Mouse (Mus musculus): ENCODE results near the gene Fam71e1. TPM values are rescaled to one million over a fixed set of nuclear protein-coding genes. Genes with fewer than 3 reads are reported as not detected.
A peak's percentile ranks its signal among the peaks of the same experiment; 100 is the strongest.

Gene Fam71e1
- total RNA-seq, 2 experiments from 2014 or later: 0.75 TPM; not detected in 1

- no peak for ATAC-seq (replicated peaks; ENCODE audit: low FRiP score, low TSS enrichment, poor library complexity, severe bottlenecking)
Observed at GRCm38 (mm10) chr7:44470696-44471612, 25.4 kb upstream of the Fam71e1 start.

GRCm38 (mm10) chr7:44471880-44472557 is 24.4 kb upstream of the Fam71e1 start:
- no peak for ATAC-seq (replicated peaks; ENCODE audit: low FRiP score, low TSS enrichment, poor library complexity, severe bottlenecking)

- ATAC-seq (replicated peaks; ENCODE audit: low FRiP score, low TSS enrichment, poor library complexity, severe bottlenecking): no peak
Observed at GRCm38 (mm10) chr7:44472558-44472885, 23.9 kb upstream of the Fam71e1 start.

GRCm38 (mm10) chr7:44472961-44473646 is 23.3 kb upstream of the Fam71e1 start:
- ATAC-seq (replicated peaks; ENCODE audit: low FRiP score, low TSS enrichment, poor library complexity, severe bottlenecking): no peak

- ATAC-seq (replicated peaks; ENCODE audit: low FRiP score, low TSS enrichment, poor library complexity, severe bottlenecking): no peak
Observed at GRCm38 (mm10) chr7:44474419-44474818, 22.0 kb upstream of the Fam71e1 start.

- no peak for ATAC-seq (replicated peaks; ENCODE audit: low FRiP score, low TSS enrichment, poor library complexity, severe bottlenecking)
Observed at GRCm38 (mm10) chr7:44475046-44475614, 21.3 kb upstream of the Fam71e1 start.

- peak; percentile 80 for ATAC-seq (replicated peaks; ENCODE audit: low FRiP score, low TSS enrichment, poor library complexity, severe bottlenecking)
Observed at GRCm38 (mm10) chr7:44482836-44483435, 13.4 kb upstream of the Fam71e1 start.

GRCm38 (mm10) chr7:44484109-44484508 is 12.3 kb upstream of the Fam71e1 start:
- no peak for ATAC-seq (replicated peaks; ENCODE audit: low FRiP score, low TSS enrichment, poor library complexity, severe bottlenecking)

- ATAC-seq (replicated peaks; ENCODE audit: low FRiP score, low TSS enrichment, poor library complexity, severe bottlenecking): peak; percentile 64; the same call in 1 of the 2 replicates
Observed at GRCm38 (mm10) chr7:44484841-44485571, 11.4 kb upstream of the Fam71e1 start.

- ATAC-seq (replicated peaks; ENCODE audit: low FRiP score, low TSS enrichment, poor library complexity, severe bottlenecking): no peak
Observed at GRCm38 (mm10) chr7:44485572-44486195, 10.7 kb upstream of the Fam71e1 start.

GRCm38 (mm10) chr7:44486927-44487575 is 9.3 kb upstream of the Fam71e1 start:
- no peak for ATAC-seq (replicated peaks; ENCODE audit: low FRiP score, low TSS enrichment, poor library complexity, severe bottlenecking)

- no peak for ATAC-seq (replicated peaks; ENCODE audit: low FRiP score, low TSS enrichment, poor library complexity, severe bottlenecking)
Observed at GRCm38 (mm10) chr7:44487936-44488335, 8.4 kb upstream of the Fam71e1 start.

GRCm38 (mm10) chr7:44488545-44488944 is 7.8 kb upstream of the Fam71e1 start:
- no peak for ATAC-seq (replicated peaks; ENCODE audit: low FRiP score, low TSS enrichment, poor library complexity, severe bottlenecking)

GRCm38 (mm10) chr7:44490281-44490680 is 6.1 kb upstream of the Fam71e1 start:
- ATAC-seq (replicated peaks; ENCODE audit: low FRiP score, low TSS enrichment, poor library complexity, severe bottlenecking): no peak

- ATAC-seq (replicated peaks; ENCODE audit: low FRiP score, low TSS enrichment, poor library complexity, severe bottlenecking): no peak
Observed at GRCm38 (mm10) chr7:44491391-44491790, 5.0 kb upstream of the Fam71e1 start.

GRCm38 (mm10) chr7:44492166-44492826 is 4.1 kb upstream of the Fam71e1 start:
- no peak for ATAC-seq (replicated peaks; ENCODE audit: low FRiP score, low TSS enrichment, poor library complexity, severe bottlenecking)

GRCm38 (mm10) chr7:44494681-44495080 is 1.7 kb upstream of the Fam71e1 start:
- no peak for ATAC-seq (replicated peaks; ENCODE audit: low FRiP score, low TSS enrichment, poor library complexity, severe bottlenecking)

All from megakaryocyte-erythroid progenitor cell, adult 5-6 weeks (primary cell).